In genomic region chr16:90485125-90485524, GRCm38 (mm10) we compare ENCODE assay signal across 24 mouse cellular contexts.
A peak's percentile ranks its signal among the peaks of the same experiment; 100 is the strongest.
DNase-seq lines count a peak whose midpoint lies in the region; ATAC-seq and TF ChIP-seq lines count a peak whose summit lies in the region.
"Had no signal": no experiment of that assay in that cellular context is flagged by ENCODE, and none has a peak within 500 bp of the region (broad histone marks: within the 10 kb centered on the region; RNA-seq: fewer than 3 reads in every experiment).

No protein-coding gene starts in this region.

- no peak overlapping the region for H3K9ac ChIP-seq in forebrain, embryonic 15.5 days (replicated peaks)
- no peak overlapping the region for H3K9ac ChIP-seq in forebrain, embryonic 12.5 days
- H3K9ac ChIP-seq: embryonic facial prominence, embryonic 12.5 days; embryonic facial prominence, embryonic 15.5 days; hindbrain, embryonic 12.5 days had no signal

- H3K27me3 ChIP-seq in forebrain, embryonic 15.5 days: no peaks in the 10 kb centered on the region
- H3K27me3 ChIP-seq in forebrain, embryonic 12.5 days: no peaks in the 10 kb centered on the region
- H3K27me3 ChIP-seq: embryonic facial prominence, embryonic 12.5 days; embryonic facial prominence, embryonic 15.5 days; hindbrain, embryonic 12.5 days had no signal

- 55% methylated on average over 7 of the region's 7 CpGs for WGBS in forebrain, embryonic 15.5 days
- 85% methylated on average over 7 of the region's 7 CpGs for WGBS in forebrain, embryonic 12.5 days

- peaks cover 24% of the 10 kb centered on the region for H3K36me3 ChIP-seq in forebrain, embryonic 15.5 days
- H3K36me3 ChIP-seq in forebrain, embryonic 12.5 days (replicated peaks): peaks cover 87% of the 10 kb centered on the region

- 0 out of 2 replicates have a peak, but pooled peaks have one; percentile 33 for ATAC-seq in forebrain, embryonic 15.5 days (replicated peaks)
- no peak for ATAC-seq in forebrain, embryonic 12.5 days (ENCODE audit: low FRiP score)
- ATAC-seq: activated CD4-positive, CD25-positive, alpha-beta regulatory T cell, adult 4 months; CD4-positive, CD25-positive, alpha-beta regulatory T cell, adult 4 months; hindbrain, postnatal 0 days; inflammation-experienced regulatory T-cells, adult 6 months; intestine, embryonic 16.5 days had no signal

- H3K27ac ChIP-seq in forebrain, embryonic 15.5 days (replicated peaks): peak overlapping the region; percentile 49; the same call in 1 of the 2 replicates
- no peak overlapping the region for H3K27ac ChIP-seq in forebrain, embryonic 12.5 days
- H3K27ac ChIP-seq: embryonic facial prominence, embryonic 12.5 days; embryonic facial prominence, embryonic 15.5 days; gastrocnemius, adult 2 months; hindbrain, embryonic 12.5 days; hindbrain, postnatal 0 days had no signal

- no peak overlapping the region for H3K4me2 ChIP-seq in forebrain, embryonic 15.5 days (replicated peaks)
- H3K4me2 ChIP-seq in forebrain, embryonic 12.5 days: no peak overlapping the region
- H3K4me2 ChIP-seq: embryonic facial prominence, embryonic 12.5 days; embryonic facial prominence, embryonic 15.5 days; heart, embryonic 11.5 days; hindbrain, embryonic 12.5 days had no signal

- DNase-seq in Muller cell, postnatal 12 days (ENCODE audit: inconsistent ontology term): peak; percentile 22
- DNase-seq in brain, embryonic 14.5 days (ENCODE audit: low read depth): peak; percentile 56
- DNase-seq in frontal cortex, postnatal 25 days (ENCODE audit: low spot score in 2 of 2): no peak
- no peak for DNase-seq in cerebellum, postnatal 14 days
- DNase-seq: adrenal gland, adult 8-10 months; adrenal gland, postnatal 25 days; cerebellum, adult 18-20 months; cerebellum, adult 9-10 months; cerebellum, postnatal 25 days; gastrocnemius, adult 2 months; gastrocnemius, postnatal 14 days; heart, adult 11 months; kidney, adult 18-20 months had no signal

- no peak overlapping the region for H3K4me3 ChIP-seq in forebrain, embryonic 15.5 days
- no peak overlapping the region for H3K4me3 ChIP-seq in forebrain, embryonic 12.5 days (replicated peaks)
- H3K4me3 ChIP-seq: embryonic facial prominence, embryonic 12.5 days; embryonic facial prominence, embryonic 15.5 days; gastrocnemius, adult 2 months; hindbrain, embryonic 12.5 days had no signal

- no peak for TF ChIP-seq POLR2A in brain, embryonic 14.5 days (IDR thresholded peaks at IDR 0.05; ENCODE audit: borderline replicate concordance, extremely low read depth, insufficient read depth, insufficient read length, poor library complexity, severe bottlenecking)

- 0 out of 2 replicates have a peak, but pooled peaks cover 5% of the 10 kb centered on the region for H3K4me1 ChIP-seq in forebrain, embryonic 15.5 days
- H3K4me1 ChIP-seq in forebrain, embryonic 12.5 days: 0 out of 2 replicates have a peak, but pooled peaks cover 4% of the 10 kb centered on the region
- H3K4me1 ChIP-seq: hindbrain, embryonic 12.5 days had no signal

- H3K9me3 ChIP-seq in forebrain, embryonic 15.5 days: no peaks in the 10 kb centered on the region
- no peaks in the 10 kb centered on the region for H3K9me3 ChIP-seq in forebrain, embryonic 12.5 days
- H3K9me3 ChIP-seq: embryonic facial prominence, embryonic 12.5 days; embryonic facial prominence, embryonic 15.5 days; hindbrain, embryonic 12.5 days had no signal

- TF ChIP-seq CTCF in brain, embryonic 14.5 days (IDR thresholded peaks at IDR 0.05; ENCODE audit: borderline replicate concordance, extremely low read depth, insufficient read depth, insufficient read length): no peak

Comparison
In these comparisons a context has a peak if more than half of its experiments do, and no peak if none do; other contexts are left out.
1. DNase-seq: peak in Muller cell, postnatal 12 days (single experiment) and brain, embryonic 14.5 days (single experiment); none in frontal cortex, postnatal 25 days (0 of 2) and cerebellum, postnatal 14 days (0 of 2).